Mouse (Mus musculus) kidney, adult 2 months (tissue): ENCODE results near the gene Gna13.

ENCODE experiments used
- CTCF ChIP-seq: fragments of 200-500 bp; conservative IDR thresholded peaks from 2 replicates; pipeline ENCODE4 v1.5.1; 2011; ENCODE audit warnings: low read depth, mild to moderate bottlenecking, control low read depth, low read length, moderate library complexity, mixed read lengths; ENCODE audit not compliant: insufficient read depth, insufficient read length
- POLR2A ChIP-seq: fragments of 200-500 bp; IDR thresholded peaks from one replicate; pipeline ENCODE4 v1.6.1; 2011; ENCODE audit warnings: low read depth, low read length, control low read depth

DNA sequence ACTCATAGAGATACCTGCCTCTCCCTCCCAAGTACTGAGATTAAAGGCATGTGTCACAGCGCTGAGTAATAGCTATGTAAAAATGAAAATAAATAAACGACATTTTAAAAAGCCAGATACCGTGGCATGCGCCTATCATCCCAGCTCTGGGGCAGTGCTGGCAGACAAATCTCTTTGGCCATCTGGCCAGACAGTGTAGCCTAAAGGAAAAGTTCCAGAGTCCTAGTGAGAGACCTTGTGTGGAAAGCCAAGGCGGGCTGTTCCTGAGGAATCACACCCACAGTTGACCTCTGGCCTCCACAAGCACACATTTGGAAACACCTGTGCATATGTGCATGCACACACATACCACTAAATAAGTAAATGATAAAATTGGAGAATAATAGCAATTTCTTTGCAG lies 42.7 kb upstream of the Gna13 start:
- TF ChIP-seq CTCF (no peak), POLR2A (no peak)
